Mouse (Mus musculus): Measurements from ENCODE around the gene Tesc. TPM values are rescaled to one million over a fixed set of nuclear protein-coding genes. Genes with fewer than 3 reads are reported as not detected.

Tesc gene
- polyA plus RNA-seq, 1 experiment: 940 TPM

GRCm38 (mm10) chr5:118048412-118048811 is 20.9 kb downstream of the Tesc start:
- H3K36me3 ChIP-seq (replicated peaks; ENCODE audit: low read length): peaks cover 85% of the 10 kb centered on the region

GRCm38 (mm10) chr5:118048928-118049327 is 21.4 kb downstream of the Tesc start:
- TF ChIP-seq FLI1 (IDR thresholded peaks at IDR 0.05; ENCODE audit: low read length) (no peak), GATA1 (IDR thresholded peaks at IDR 0.05; ENCODE audit: borderline replicate concordance, low read length) (no peak)
- Histone ChIP-seq H3K36me3 (replicated peaks; ENCODE audit: low read length) (peaks cover 86% of the 10 kb centered on the region), H3K9me3 (no peaks in the 10 kb centered on the region), H3K27me3 (replicated peaks) (no peaks in the 10 kb centered on the region), H3K4me1 (peaks cover 100% of the 10 kb centered on the region), H3K4me3 (replicated peaks) (peak overlapping the region; percentile 86)

More at GRCm38 (mm10) chr5:118048412-118048811, 20.9 kb downstream of the Tesc start:
- H3K4me3 ChIP-seq (replicated peaks): peak overlapping the region; percentile 86
- TF ChIP-seq FLI1 (IDR thresholded peaks at IDR 0.05; ENCODE audit: low read length): no peak
- no peak for TF ChIP-seq GATA1 (IDR thresholded peaks at IDR 0.05; ENCODE audit: borderline replicate concordance, low read length)
- peaks cover 100% of the 10 kb centered on the region for H3K4me1 ChIP-seq
- no peaks in the 10 kb centered on the region for H3K27me3 ChIP-seq (replicated peaks)
- no peaks in the 10 kb centered on the region for H3K9me3 ChIP-seq

- Histone ChIP-seq H3K4me1 (peaks cover 100% of the 10 kb centered on the region), H3K9me3 (no peaks in the 10 kb centered on the region), H3K36me3 (replicated peaks; ENCODE audit: low read length) (peaks cover 87% of the 10 kb centered on the region), H3K27me3 (replicated peaks) (no peaks in the 10 kb centered on the region), H3K4me3 (replicated peaks) (peak overlapping the region; percentile 86)
- TF ChIP-seq GATA1 (IDR thresholded peaks at IDR 0.05; ENCODE audit: borderline replicate concordance, low read length) (peak; percentile 90; the same call in 2 of the 3 replicates), FLI1 (IDR thresholded peaks at IDR 0.05; ENCODE audit: low read length) (no peak)
Observed at GRCm38 (mm10) chr5:118050743-118051142, 23.2 kb downstream of the Tesc start.

- TF ChIP-seq GATA1 (IDR thresholded peaks at IDR 0.05; ENCODE audit: borderline replicate concordance, low read length): no peak
- TF ChIP-seq FLI1 (IDR thresholded peaks at IDR 0.05; ENCODE audit: low read length): no peak
- Histone ChIP-seq H3K36me3 (replicated peaks; ENCODE audit: low read length) (peaks cover 87% of the 10 kb centered on the region), H3K9me3 (no peaks in the 10 kb centered on the region), H3K4me3 (replicated peaks) (no peak overlapping the region), H3K27me3 (replicated peaks) (no peaks in the 10 kb centered on the region), H3K4me1 (peaks cover 100% of the 10 kb centered on the region)
Observed at GRCm38 (mm10) chr5:118051981-118052662, 24.6 kb downstream of the Tesc start.

- TF ChIP-seq GATA1 (IDR thresholded peaks at IDR 0.05; ENCODE audit: borderline replicate concordance, low read length) (no peak), FLI1 (IDR thresholded peaks at IDR 0.05; ENCODE audit: low read length) (no peak)
- no peaks in the 10 kb centered on the region for H3K27me3 ChIP-seq (replicated peaks)
- peaks cover 100% of the 10 kb centered on the region for H3K4me1 ChIP-seq
- no peak overlapping the region for H3K4me3 ChIP-seq (replicated peaks)
- no peaks in the 10 kb centered on the region for H3K9me3 ChIP-seq
- peaks cover 88% of the 10 kb centered on the region for H3K36me3 ChIP-seq (replicated peaks; ENCODE audit: low read length)
Observed at GRCm38 (mm10) chr5:118053205-118053604, 25.7 kb downstream of the Tesc start.

- peaks cover 94% of the 10 kb centered on the region for H3K36me3 ChIP-seq (replicated peaks; ENCODE audit: low read length)
- peak overlapping the region; percentile 16 for H3K4me3 ChIP-seq (replicated peaks)
- no peaks in the 10 kb centered on the region for H3K27me3 ChIP-seq (replicated peaks)
- no peak for TF ChIP-seq GATA1 (IDR thresholded peaks at IDR 0.05; ENCODE audit: borderline replicate concordance, low read length)
- TF ChIP-seq FLI1 (IDR thresholded peaks at IDR 0.05; ENCODE audit: low read length): no peak
- peaks cover 100% of the 10 kb centered on the region for H3K4me1 ChIP-seq
- no peaks in the 10 kb centered on the region for H3K9me3 ChIP-seq
Observed at GRCm38 (mm10) chr5:118057508-118058111, 30.1 kb downstream of the Tesc start.

- Histone ChIP-seq H3K4me1 (peaks cover 100% of the 10 kb centered on the region), H3K27me3 (replicated peaks) (no peaks in the 10 kb centered on the region), H3K36me3 (replicated peaks; ENCODE audit: low read length) (peaks cover 94% of the 10 kb centered on the region), H3K4me3 (replicated peaks) (peak overlapping the region; percentile 87), H3K9me3 (no peaks in the 10 kb centered on the region)
- peak; percentile 99 for TF ChIP-seq GATA1 (IDR thresholded peaks at IDR 0.05; ENCODE audit: borderline replicate concordance, low read length)
- peak; percentile 51; the same call in 1 of the 2 replicates for TF ChIP-seq FLI1 (IDR thresholded peaks at IDR 0.05; ENCODE audit: low read length)
Observed at GRCm38 (mm10) chr5:118058858-118059257, 31.3 kb downstream of the Tesc start.

GRCm38 (mm10) chr5:118059646-118060045 is 32.1 kb downstream of the Tesc start:
- H3K9me3 ChIP-seq: no peaks in the 10 kb centered on the region
- H3K4me3 ChIP-seq (replicated peaks): peak overlapping the region; percentile 87
- TF ChIP-seq GATA1 (IDR thresholded peaks at IDR 0.05; ENCODE audit: borderline replicate concordance, low read length): no peak
- TF ChIP-seq FLI1 (IDR thresholded peaks at IDR 0.05; ENCODE audit: low read length): no peak
- H3K27me3 ChIP-seq (replicated peaks): no peaks in the 10 kb centered on the region
- peaks cover 96% of the 10 kb centered on the region for H3K36me3 ChIP-seq (replicated peaks; ENCODE audit: low read length)
- H3K4me1 ChIP-seq: peaks cover 100% of the 10 kb centered on the region

- H3K36me3 ChIP-seq (replicated peaks; ENCODE audit: low read length): peaks cover 96% of the 10 kb centered on the region
- no peaks in the 10 kb centered on the region for H3K9me3 ChIP-seq
- TF ChIP-seq FLI1 (IDR thresholded peaks at IDR 0.05; ENCODE audit: low read length) (no peak), GATA1 (IDR thresholded peaks at IDR 0.05; ENCODE audit: borderline replicate concordance, low read length) (no peak)
- no peaks in the 10 kb centered on the region for H3K27me3 ChIP-seq (replicated peaks)
- H3K4me1 ChIP-seq: peaks cover 100% of the 10 kb centered on the region
- H3K4me3 ChIP-seq (replicated peaks): peak overlapping the region; percentile 87
Observed at GRCm38 (mm10) chr5:118061391-118061790, 33.8 kb downstream of the Tesc start.

- peaks cover 96% of the 10 kb centered on the region for H3K36me3 ChIP-seq (replicated peaks; ENCODE audit: low read length)
- TF ChIP-seq FLI1 (IDR thresholded peaks at IDR 0.05; ENCODE audit: low read length): no peak
Observed at GRCm38 (mm10) chr5:118063181-118063621, 35.7 kb downstream of the Tesc start.

More at GRCm38 (mm10) chr5:118063181-118063621, 35.7 kb downstream of the Tesc start:
- Histone ChIP-seq H3K9me3 (no peaks in the 10 kb centered on the region), H3K4me3 (replicated peaks) (peak overlapping the region; percentile 50), H3K27me3 (replicated peaks) (no peaks in the 10 kb centered on the region), H3K4me1 (peaks cover 100% of the 10 kb centered on the region)

All from megakaryocyte, embryonic 14.5 days (primary cell).